Mouse (Mus musculus) heart, postnatal 25 days (tissue): Measurements from ENCODE around the gene Tor4a. TPM values are rescaled to one million over a fixed set of nuclear protein-coding genes. Genes with fewer than 3 reads are reported as not detected.

Source experiments
- DNase-seq: peaks from one replicate; pipeline ENCODE4 v3.0.0; 2022; ENCODE audit warnings: low spot score
- intact Hi-C: fragments of 180-260 bp; cut with DNase I; formaldehyde crosslinking; loops from one replicate; pipeline ENCODE4 v1.15.1; 2025
- total RNA-seq, 2 experiments: library from RNA; stranded (reverse); gene quantifications; 2 replicates each; pipeline ENCODE4 v1.2.3; 2021

Tor4a gene
- total RNA-seq, 2 experiments from 2014 or later: 4.1 to 4.2 TPM

DNA sequence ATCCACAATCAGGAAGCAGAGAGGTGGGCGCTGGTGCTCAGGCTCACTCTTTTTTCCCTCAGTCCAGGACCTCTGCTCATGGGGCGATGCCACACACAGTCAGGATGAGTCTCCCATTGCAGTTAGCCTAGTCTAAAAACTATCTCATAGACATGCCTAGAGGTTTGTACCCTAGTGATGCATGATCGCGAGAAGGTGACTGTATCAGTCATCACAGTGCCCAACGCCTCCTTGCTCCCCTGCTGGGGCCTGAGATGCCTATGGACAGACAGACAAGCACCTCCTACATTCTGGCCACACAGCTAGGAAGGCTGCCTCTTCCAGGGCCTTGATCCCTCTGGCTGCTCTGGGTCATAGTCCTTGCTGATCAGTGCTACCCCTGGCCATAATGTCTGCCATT is 49.3 kb downstream of the Tor4a start:
- DNase-seq: no peak
- intact Hi-C loops: no loop called here

DNA sequence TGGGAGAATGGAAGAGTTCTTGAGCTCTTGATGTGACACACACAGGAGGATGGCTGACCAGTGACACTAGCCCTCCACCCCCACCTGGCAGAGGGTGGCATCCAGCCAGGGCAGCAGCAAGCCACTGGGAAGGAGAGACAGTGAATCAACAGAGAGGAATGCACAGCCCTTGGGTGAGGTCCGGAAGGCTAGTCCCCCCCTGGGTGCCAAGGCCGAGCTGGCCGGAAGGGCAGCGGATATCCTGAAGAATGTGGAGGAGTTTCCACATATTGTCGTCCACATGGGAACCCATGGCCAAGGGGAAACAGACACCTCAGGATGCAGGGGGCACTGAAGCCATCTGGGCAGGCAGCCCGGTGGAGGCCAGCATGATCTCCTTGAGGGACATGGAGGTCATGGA is 51.3 kb downstream of the Tor4a start:
- peak; percentile 56 for DNase-seq
- intact Hi-C loops: no loop called here

Other genes starting within 250 kb of the Tor4a start
- 10 to 100 TPM; 16.7 to 16.8 TPM for gene Zmynd19, start 247.1 kb downstream of the Tor4a start, total RNA-seq
- 1 to 10 TPM; 3.3 to 4.0 TPM for gene Dph7, start 234.5 kb downstream of the Tor4a start, total RNA-seq
- 100 to 1,000 TPM in 1 of 2 experiments, 10 to 100 TPM in 1; 98.7 to 101 TPM for gene Mrpl41, start 221.8 kb downstream of the Tor4a start, total RNA-seq
- gene Pnpla7, start 220.9 kb downstream of the Tor4a start, total RNA-seq: 10 to 100 TPM; 22.2 to 23.3 TPM
- gene Nsmf, start 142.5 kb downstream of the Tor4a start, total RNA-seq: 10 to 100 TPM; 19.8 to 21.2 TPM
- not detected for gene Entpd8, start 116.6 kb downstream of the Tor4a start, total RNA-seq
- not detected for gene Noxa1, start 101.7 kb downstream of the Tor4a start, total RNA-seq
- gene Nrarp, start 16.1 kb downstream of the Tor4a start, total RNA-seq: 10 to 100 TPM in 1 of 2 experiments, 1 to 10 TPM in 1; 7.2 to 11.5 TPM
- gene Nelfb, start 14.6 kb upstream of the Tor4a start, total RNA-seq: 10 to 100 TPM; 36.1 to 40.6 TPM
- not detected for gene Stpg3, start 17.8 kb upstream of the Tor4a start, total RNA-seq
- not detected for gene Fam166a, start 21.9 kb upstream of the Tor4a start, total RNA-seq
- 100 to 1,000 TPM; 258 to 313 TPM for gene Tubb4b, start 27.8 kb upstream of the Tor4a start, total RNA-seq
- gene Slc34a3, start 37.5 kb upstream of the Tor4a start, total RNA-seq: not detected
- not detected for gene Rnf224, start 39.9 kb upstream of the Tor4a start, total RNA-seq
- under 1 TPM in 1 of 2 experiments, not detected in 1; 0.53 TPM for gene Rnf208, start 45.4 kb upstream of the Tor4a start, total RNA-seq
- not detected for gene Cysrt1, start 45.6 kb upstream of the Tor4a start, total RNA-seq
- 1 to 10 TPM; 1.5 to 1.7 TPM for gene AL732309.1, start 50.0 kb upstream of the Tor4a start, total RNA-seq
- gene Tmem203, start 58.6 kb upstream of the Tor4a start, total RNA-seq: 10 to 100 TPM; 12.6 to 13.2 TPM
- gene Tprn, start 65.7 kb upstream of the Tor4a start, total RNA-seq: 1 to 10 TPM; 3.6 to 6.0 TPM
- 10 to 100 TPM; 36.7 to 40.5 TPM for gene Ssna1, start 75.6 kb upstream of the Tor4a start, total RNA-seq
- 10 to 100 TPM; 38.4 to 40.7 TPM for gene Anapc2, start 75.6 kb upstream of the Tor4a start, total RNA-seq
- gene Tmem210, start 91.3 kb upstream of the Tor4a start, total RNA-seq: not detected
- gene Lrrc26, start 93.0 kb upstream of the Tor4a start, total RNA-seq: not detected
- not detected for gene Grin1, start 122.3 kb upstream of the Tor4a start, total RNA-seq
- 10 to 100 TPM; 18.0 to 20.9 TPM for gene Man1b1, start 135.5 kb upstream of the Tor4a start, total RNA-seq
- 1 to 10 TPM; 3.0 to 3.4 TPM for gene Dpp7, start 159.5 kb upstream of the Tor4a start, total RNA-seq
- 1 to 10 TPM; 4.0 to 6.1 TPM for gene Uap1l1, start 168.8 kb upstream of the Tor4a start, total RNA-seq
- gene Sapcd2, start 175.4 kb upstream of the Tor4a start, total RNA-seq: under 1 TPM; 0.16 to 0.50 TPM
- 10 to 100 TPM; 10.8 to 13.9 TPM for gene Entpd2, start 199.0 kb upstream of the Tor4a start, total RNA-seq
- 10 to 100 TPM; 25.1 to 27.7 TPM for gene Npdc1, start 202.5 kb upstream of the Tor4a start, total RNA-seq
- gene Fut7, start 226.4 kb upstream of the Tor4a start, total RNA-seq: under 1 TPM in 1 of 2 experiments, not detected in 1; 0.34 TPM
- 10 to 100 TPM; 31.2 to 36.2 TPM for gene Abca2, start 231.8 kb upstream of the Tor4a start, total RNA-seq